Mouse (Mus musculus): ENCODE data around the gene 1700086D15Rik.

GRCm38 (mm10) chr11:65137145-65137652, 22.5 kb downstream of the 1700086D15Rik start:
- no peak for TF ChIP-seq CTCF (IDR thresholded peaks at IDR 0.05; ENCODE audit: low read depth, low read length)
- TF ChIP-seq POLR2A (IDR thresholded peaks at IDR 0.05; ENCODE audit: insufficient read depth, low read length): no peak
- TF ChIP-seq EP300 (IDR thresholded peaks at IDR 0.05; ENCODE audit: insufficient read depth, low read depth, low read length): no peak
